Mouse (Mus musculus) 3T3-L1 (cell line): ENCODE measurements around the gene Scn4b.
A peak's percentile ranks its signal among the peaks of the same experiment; 100 is the strongest.

ENCODE experiments used
- DNase-seq: peaks from one replicate; pipeline ENCODE4 v3.0.0-alpha.2; 2015; ENCODE audit warnings: low read depth, low spot score

Scn4b gene

GRCm38 (mm10) chr9:45126941-45127340, 11.3 kb upstream of the Scn4b start:
- DNase-seq: no peak

DNA sequence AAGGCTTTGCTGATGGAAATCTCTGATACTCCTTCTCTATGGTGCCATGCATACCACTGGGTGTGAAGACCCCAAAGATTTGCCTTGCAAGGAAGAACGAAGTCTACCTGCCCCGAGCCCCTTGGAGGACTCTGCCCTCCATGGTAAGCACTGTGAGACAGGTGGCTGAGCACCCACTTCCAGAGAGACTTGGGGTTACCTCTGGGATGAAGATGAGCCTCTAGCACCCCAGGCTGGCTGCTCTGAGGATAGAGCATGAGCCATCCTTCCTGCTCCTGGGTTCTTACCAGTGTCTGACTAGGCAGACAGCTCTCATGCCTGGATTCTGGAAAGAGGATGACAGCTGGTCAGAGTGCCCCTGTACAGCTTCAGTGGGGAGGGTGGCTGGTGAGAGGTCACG, 8.1 kb upstream of the Scn4b start:
- DNase-seq: no peak

GRCm38 (mm10) chr9:45133484-45134310, 4.5 kb upstream of the Scn4b start:
- DNase-seq: peak; percentile 42

DNA sequence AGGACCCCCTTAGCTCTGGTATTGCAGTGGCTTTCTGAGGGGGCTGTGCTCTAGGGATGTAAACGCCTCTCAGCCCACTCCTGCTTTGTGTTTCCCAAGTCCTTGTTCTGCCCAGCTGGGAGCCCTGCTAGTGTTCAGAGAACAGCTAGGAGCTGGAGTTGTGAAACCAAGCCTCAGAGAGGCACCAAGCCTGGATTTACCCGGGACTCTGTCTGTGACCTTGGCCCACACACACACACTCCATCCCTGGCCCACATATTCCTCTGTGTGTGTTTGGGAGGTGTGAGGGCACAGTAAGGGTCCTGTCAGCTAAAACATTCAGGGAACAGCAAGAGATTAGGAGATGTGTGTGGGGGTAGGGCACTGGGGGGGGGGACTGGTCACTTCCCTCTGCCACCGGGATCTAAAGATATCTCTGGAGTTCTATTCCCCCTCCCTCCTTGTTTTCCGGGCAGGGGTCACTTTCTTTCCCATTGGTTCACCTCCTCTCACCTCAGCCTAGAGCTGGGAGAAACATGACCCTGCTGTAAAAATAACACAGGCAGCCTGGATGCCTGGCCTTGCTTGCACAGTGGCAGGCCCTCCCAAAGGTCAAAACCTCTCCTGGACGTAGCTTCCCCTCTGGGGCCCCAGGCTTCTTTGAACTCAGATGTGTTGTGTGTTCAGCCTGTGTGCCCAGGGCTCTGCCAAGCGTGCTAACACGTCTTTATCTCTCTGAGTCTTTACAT, 1.6 kb upstream of the Scn4b start:
- DNase-seq: no peak

DNA sequence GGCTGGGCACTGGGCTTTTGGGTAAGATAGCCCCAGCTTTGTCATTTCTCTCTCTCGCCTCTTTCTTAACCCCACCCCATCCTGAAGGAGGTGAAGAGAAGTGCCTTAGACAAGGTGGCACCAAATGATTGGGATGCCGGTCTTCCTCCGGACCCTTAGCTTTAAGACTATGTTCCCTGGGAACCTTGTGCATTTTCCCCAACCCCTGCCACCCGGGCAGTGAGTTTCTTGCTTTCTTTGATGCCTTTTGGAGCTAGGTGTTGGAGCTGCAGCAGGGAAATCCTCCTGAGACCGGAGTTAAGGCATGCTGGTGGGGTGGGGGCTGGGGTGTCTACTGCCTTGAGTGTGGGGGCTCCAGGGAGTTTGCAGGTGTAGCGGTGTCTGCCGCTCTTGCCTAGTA, 887 bp downstream of the Scn4b start:
- no peak for DNase-seq

DNA sequence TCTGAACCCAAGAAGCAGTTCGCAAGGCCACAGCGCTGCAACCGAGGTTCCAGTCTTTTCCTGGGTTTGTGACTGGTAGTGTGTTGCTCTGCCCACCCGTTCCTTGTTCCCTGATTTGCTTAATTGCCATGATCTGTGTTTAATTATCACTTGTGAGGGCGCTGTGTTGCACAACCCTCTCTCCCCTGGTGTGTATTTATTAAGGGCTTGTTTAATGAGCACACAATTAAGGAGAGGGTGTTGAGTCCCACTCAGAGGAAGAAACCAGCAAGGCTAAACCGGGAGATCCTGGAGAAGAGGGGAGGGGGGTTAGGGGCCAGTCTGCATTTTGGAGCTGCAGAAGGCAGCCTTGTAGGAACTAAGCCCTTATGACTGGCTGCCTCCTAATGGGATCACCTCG, 2.8 kb downstream of the Scn4b start:
- DNase-seq: no peak

DNA sequence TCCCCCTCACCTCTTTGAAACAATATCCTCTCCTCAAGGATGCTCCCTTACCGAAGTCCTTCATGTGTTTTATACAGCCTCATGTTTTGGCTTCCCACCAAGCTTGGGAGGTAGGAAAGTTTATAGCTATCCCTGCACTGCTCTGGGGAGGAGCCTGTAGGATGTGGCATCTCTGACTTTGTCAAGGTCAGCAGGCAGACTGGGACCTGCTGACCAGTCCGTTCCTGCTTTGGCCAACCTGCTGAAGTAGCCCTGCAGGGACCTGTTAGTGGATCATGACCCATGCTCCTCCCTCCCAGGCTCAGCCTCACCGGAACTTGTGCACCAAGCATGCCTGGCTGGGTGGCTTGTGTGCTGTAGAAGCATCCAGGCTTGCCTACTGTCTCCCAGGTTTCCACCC, 4.5 kb downstream of the Scn4b start:
- no peak for DNase-seq

DNA sequence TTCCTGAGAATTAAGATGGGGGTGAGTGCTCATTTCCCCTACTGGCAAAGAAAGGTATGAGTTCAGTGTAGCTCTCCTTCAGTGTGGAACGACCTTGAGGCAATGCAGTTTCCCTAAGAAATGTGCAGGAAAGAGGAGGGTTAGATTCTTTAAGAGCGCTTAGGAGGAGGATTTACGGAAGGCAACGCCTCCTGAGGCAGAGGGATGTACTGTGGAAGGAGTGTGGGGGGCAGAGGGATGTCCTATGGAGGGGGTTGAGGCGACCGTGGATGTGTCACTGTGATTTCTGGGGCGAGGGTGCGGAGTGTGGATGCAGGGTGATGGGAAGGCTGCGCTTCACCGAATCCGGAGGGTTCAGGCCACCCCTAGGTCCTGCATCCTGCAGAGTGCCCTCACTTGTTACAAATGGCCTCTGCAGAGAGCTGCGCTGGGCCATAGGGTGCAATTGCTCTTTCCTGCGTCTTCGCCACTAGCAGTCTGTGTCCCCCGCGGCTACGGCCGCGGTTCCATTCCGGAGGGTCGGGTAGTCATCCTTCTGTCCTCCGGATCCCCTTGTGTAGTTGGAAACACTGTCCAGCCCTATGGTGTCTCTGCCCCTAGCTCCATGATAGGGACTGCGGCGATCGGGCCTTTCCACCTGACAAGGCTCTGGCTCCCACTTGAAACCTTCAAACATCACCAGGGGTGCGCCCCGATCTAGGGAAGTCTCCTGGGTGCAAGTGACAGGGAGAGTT, 7.5 kb downstream of the Scn4b start:
- DNase-seq: no peak

GRCm38 (mm10) chr9:45146267-45146597, 8.0 kb downstream of the Scn4b start:
- peak; percentile 56 for DNase-seq

DNA sequence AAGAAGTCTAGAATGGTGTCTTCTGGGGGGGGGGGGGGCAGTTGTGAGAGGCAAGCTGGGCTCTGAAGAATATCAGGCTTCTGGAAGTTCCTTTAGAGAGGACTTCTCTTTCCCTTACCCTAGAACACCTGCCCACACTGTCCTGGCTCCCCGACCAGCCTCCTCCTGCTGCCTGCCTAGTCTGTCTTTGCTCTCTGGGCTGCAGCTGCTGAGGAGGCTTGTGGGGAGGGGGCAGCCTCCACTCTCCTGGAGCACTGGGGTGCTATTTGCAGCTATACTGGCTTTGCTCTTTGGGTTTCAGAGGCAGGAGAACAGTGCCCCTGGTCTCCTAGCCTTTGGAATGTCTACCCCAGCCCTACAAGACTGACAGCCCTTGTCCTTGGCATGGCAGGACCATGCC, 12.7 kb downstream of the Scn4b start:
- no peak for DNase-seq

DNA sequence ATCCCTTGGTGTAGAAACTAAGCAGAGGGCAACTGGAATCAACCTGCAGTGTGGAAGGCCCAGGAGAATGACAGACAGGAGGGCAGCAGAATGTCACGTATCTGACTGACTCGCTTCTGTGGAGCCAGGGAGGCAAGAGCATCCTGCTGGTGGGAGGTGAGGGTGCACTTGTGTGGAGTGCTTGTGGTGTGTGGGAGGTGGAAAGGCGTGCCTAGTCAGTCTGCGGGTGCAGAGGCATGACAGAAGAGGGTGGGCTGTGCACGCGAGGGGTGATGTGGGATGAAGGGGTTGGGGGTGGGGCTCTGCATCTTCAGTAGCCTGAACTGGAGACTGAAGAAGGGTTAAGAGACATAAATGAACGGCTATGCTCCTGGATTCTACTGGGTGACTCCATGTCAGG, 15.2 kb downstream of the Scn4b start:
- no peak for DNase-seq

GRCm38 (mm10) chr9:45167903-45168302, 29.7 kb downstream of the Scn4b start:
- no peak for DNase-seq

GRCm38 (mm10) chr9:45170150-45170549, 32.0 kb downstream of the Scn4b start:
- no peak for DNase-seq

GRCm38 (mm10) chr9:45171073-45171610, 32.9 kb downstream of the Scn4b start:
- no peak for DNase-seq

DNA sequence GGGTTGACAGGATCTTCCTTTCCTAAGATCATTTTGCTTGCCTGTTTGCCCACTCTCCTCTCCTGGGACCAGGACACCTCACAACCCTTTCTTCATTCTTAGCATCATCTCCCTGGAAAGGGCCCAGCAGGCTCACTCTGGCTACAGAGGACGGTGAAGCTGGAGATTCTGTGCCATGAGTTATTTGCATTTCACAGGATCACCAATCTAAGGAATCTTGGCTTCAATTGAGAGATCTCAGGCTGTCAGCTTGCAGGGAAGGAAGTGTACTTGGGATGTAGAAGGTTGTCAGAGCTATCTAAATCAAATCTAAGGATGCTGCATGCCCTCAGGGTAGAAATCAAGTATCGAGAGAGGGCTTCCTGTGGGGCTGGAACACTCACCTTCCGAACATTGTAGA, 35.3 kb downstream of the Scn4b start:
- DNase-seq: no peak

- no peak for DNase-seq
These were observed 41.1 kb downstream of the Scn4b start for GRCm38 (mm10) chr9:45179282-45179681.

DNA sequence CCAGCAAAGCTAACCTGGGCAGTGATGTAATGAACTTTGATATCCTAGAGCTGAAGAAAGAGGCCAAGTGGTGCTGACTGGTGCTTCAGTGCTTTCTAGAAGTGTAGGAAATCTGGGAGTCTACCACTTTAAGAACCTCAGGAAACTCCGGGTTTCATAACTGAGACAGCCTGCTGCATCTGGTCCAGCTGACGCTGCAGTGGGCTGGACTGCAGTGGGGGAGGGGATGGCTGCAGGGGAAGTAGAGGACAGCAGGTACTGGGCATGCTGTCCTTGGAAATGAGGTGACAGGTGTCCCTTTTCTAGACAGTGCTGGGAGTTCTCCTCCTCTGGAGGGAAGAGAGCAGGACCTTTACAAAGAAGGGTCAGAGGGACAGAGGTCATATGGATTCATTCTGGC, 43.6 kb downstream of the Scn4b start, which contains the start of gene BC049352:
Gene BC049352, plus strand, starts transcription at position 238 of the 400 bp plus-strand sequence.
- DNase-seq: no peak

- no peak for DNase-seq
These were observed 44.3 kb downstream of the Scn4b start for GRCm38 (mm10) chr9:45182521-45182920.

DNA sequence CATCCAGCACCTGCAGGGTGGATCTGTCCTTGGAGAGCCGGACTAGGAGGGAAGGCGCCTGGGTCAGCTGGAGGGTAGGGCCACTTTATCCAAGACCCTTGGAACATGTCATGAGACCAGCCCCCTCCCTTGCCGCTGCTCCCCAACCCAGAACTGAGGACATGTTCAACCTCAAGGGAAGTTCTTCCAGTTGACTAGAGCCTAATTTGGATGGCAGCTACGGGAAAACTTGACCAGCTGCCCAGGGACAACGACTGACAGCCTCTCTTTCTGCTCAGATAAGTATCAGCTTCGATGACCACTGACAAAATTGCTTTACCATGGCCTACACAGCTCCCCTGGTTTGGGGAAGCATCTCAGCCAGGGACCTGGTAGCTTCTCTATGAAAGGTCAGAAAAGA, 45.1 kb downstream of the Scn4b start:
- no peak for DNase-seq

DNA sequence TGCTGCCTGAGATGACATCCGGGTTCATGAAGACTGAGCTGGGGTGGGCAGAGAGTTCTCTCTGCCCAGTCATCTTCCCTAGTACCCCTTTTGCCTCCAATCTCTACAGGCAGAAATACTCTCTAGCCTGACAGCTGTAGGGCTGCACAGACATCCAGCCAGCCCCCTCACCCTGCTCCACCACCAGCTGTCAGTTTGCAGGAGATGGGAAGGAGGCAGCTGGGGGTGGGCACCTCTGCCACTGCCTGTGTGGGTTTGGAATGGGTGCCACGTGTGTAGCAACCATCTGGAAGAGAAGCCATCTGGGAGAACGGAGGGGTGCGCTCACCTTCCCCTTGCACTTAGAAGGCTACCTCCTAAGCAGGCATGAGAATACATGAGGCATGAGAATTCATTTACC, 47.1 kb downstream of the Scn4b start:
- DNase-seq: no peak

DNA sequence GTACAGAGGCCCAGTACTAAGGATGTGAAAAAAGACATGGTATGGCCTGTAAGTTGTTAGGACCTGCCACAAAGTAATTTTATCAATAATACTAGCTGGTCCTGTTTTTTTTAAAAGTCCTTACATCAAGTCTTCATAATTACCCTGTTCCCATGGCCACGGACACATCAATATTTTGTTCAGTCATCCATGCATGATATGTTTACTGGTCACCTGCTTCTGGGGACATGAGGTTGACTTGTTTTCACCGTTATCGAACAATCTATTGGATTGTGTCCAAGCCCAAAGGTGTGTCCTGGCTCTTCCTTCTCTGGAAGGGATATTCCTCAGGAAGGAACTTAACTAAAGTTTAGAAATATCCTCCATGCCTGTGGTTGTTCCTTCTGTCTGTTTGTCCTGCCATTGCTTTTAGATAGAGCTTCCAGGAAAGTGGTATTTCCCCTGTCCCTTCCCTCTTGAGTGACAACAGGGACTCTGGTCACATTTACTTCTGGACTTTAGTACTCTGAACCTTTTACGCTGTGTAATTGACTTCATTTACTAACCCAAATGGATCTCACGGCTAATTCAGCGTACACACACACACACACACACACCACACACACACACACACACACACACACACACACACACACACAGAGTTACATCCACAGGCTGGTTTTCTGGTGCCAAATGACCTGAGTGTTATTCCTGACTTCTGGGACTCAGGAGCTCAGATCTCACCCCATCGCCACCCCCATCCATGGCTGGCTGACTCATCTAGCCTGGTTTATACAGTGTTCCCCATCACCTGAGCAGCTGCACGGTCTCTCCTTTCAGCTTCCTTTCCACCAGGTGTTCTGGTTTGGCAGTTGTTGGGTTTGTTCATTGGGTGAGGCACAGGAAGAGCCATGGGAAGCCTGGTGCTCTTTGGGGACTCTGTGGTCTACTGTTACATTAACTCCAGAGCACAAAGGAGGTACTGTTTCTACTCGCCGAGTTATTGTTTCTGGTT, 50.7 kb downstream of the Scn4b start:
- no peak for DNase-seq
